Mouse (Mus musculus): Measurements from ENCODE around the gene Nacad.

- TF ChIP-seq GATA1 (IDR thresholded peaks at IDR 0.05; ENCODE audit: borderline replicate concordance, low read length) (no peak), FLI1 (IDR thresholded peaks at IDR 0.05; ENCODE audit: low read length) (no peak)
Observed at GRCm38 (mm10) chr11:6605491-6606399, at the start of gene Nacad.
